Mouse (Mus musculus) retina, postnatal 1 day (tissue): ENCODE measurements around the gene Xkr8.
A peak's percentile ranks its signal among the peaks of the same experiment; 100 is the strongest.

ENCODE experiments used
- DNase-seq: peaks from one replicate; pipeline ENCODE4 v3.0.0-alpha.2; 2012

The Xkr8 gene

GRCm38 (mm10) chr4:132735894-132736293 lies 3.5 kb upstream of the Xkr8 start:
- no peak for DNase-seq

- DNase-seq: no peak
These were observed 3.0 kb upstream of the Xkr8 start for GRCm38 (mm10) chr4:132735389-132735788.

- no peak for DNase-seq
These were observed 2.4 kb upstream of the Xkr8 start for GRCm38 (mm10) chr4:132734766-132735165.

GRCm38 (mm10) chr4:132733071-132733770 lies 875 bp upstream of the Xkr8 start:
- no peak for DNase-seq

- no peak for DNase-seq
These were observed 730 bp downstream of the Xkr8 start for GRCm38 (mm10) chr4:132731616-132732015.

- DNase-seq: no peak
These were observed 4.1 kb downstream of the Xkr8 start for GRCm38 (mm10) chr4:132728233-132728632.

- DNase-seq: no peak
These were observed 14.1 kb downstream of the Xkr8 start for GRCm38 (mm10) chr4:132718251-132718650.

GRCm38 (mm10) chr4:132713181-132713580 lies 19.2 kb downstream of the Xkr8 start:
- no peak for DNase-seq

- no peak for DNase-seq
These were observed 25.5 kb downstream of the Xkr8 start for GRCm38 (mm10) chr4:132706885-132707284.

- DNase-seq: no peak
These were observed 30.3 kb downstream of the Xkr8 start for GRCm38 (mm10) chr4:132702076-132702475.

GRCm38 (mm10) chr4:132693366-132693765 lies 39.0 kb downstream of the Xkr8 start:
- DNase-seq: no peak

GRCm38 (mm10) chr4:132689634-132690033 lies 42.7 kb downstream of the Xkr8 start:
- DNase-seq: peak; percentile 34

- DNase-seq: peak; percentile 23
These were observed 55.4 kb downstream of the Xkr8 start for GRCm38 (mm10) chr4:132676771-132677539.
